Mouse (Mus musculus) heart, postnatal 10 days (tissue): ENCODE results near the gene A630073D07Rik. TPM values are rescaled to one million over a fixed set of nuclear protein-coding genes. Genes with fewer than 3 reads are reported as not detected.
A peak's percentile ranks its signal among the peaks of the same experiment; 100 is the strongest.
"Not testable (repeated sequence)": the region's sequence is repeated elsewhere in the genome, so short reads cannot be mapped to it uniquely, and the experiment has no call there.

Experiments used
- DNase-seq, 2 experiments: peaks; one replicate each; pipeline ENCODE4 v3.0.0; 2021
- intact Hi-C: fragments of 180-260 bp; cut with DNase I; formaldehyde crosslinking; loops from one replicate; pipeline ENCODE4 v1.15.1; 2025
- total RNA-seq, 2 experiments: library from RNA; stranded (reverse); gene quantifications; 2 replicates each; pipeline ENCODE4 v1.2.3; 2021

Gene A630073D07Rik
- not detected for total RNA-seq

GRCm38 (mm10) chr6:132651426-132651825 is at the start of gene A630073D07Rik:
A630073D07Rik (minus strand) TSS chr6:132651526.
- no peak for DNase-seq
- intact Hi-C loops, result no loop called here

- no peak for DNase-seq
- intact Hi-C loops, result no loop called here
These were observed 49.6 kb upstream of the A630073D07Rik start, which contains the start of gene Tas2r121 for GRCm38 (mm10) chr6:132700907-132701306. Tas2r121 (minus strand) TSS chr6:132701007.

- DNase-seq, intact Hi-C loops: not testable (repeated sequence)
These were observed 40.3 kb upstream of the A630073D07Rik start for GRCm38 (mm10) chr6:132691596-132691995.

GRCm38 (mm10) chr6:132656653-132657052 is 5.3 kb upstream of the A630073D07Rik start, which contains the start of gene Tas2r120:
Tas2r120 (plus strand) TSS chr6:132656953.
- no peak for DNase-seq
- intact Hi-C loops, result no loop called here

GRCm38 (mm10) chr6:132649399-132649798 is 1.9 kb downstream of the A630073D07Rik start:
- intact Hi-C loops, result loop anchor here (2.0 to 5.0 kb wide), 2 partner anchors 557 to 1228 kb away; no protein-coding TSS in a partner anchor

DNA sequence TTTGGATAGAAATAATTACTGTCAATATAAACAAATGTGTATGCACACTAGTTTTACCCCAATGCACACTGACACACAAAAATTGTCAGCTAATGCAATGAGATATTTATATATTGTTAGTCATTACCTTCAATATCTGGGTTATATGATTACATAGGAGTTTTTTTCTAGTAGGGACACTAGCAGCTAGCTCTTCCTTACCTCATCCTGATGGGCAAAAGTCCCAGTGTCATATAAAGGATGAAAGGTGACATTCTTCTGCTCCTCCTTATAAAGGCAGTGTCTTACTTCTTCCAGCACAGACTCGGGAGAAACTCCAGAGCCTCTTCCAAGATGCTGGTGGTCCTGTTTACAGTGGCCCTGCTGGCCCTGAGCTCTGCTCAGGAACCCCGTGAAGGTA is 55.7 kb downstream of the A630073D07Rik start, which contains the start of gene Prp2:
Prp2 (plus strand) TSS at position 301 of the 400 bp plus-strand sequence.
- intact Hi-C loops, DNase-seq: not testable (repeated sequence)

More at GRCm38 (mm10) chr6:132649399-132649798, 1.9 kb downstream of the A630073D07Rik start:
- DNase-seq, result peak in 1 of 2 experiments; percentile 5

Other genes starting within 250 kb of the A630073D07Rik start
- not detected for gene Prh1, start 81.7 kb downstream of the A630073D07Rik start, total RNA-seq
- not detected for gene Prp2, start 55.6 kb downstream of the A630073D07Rik start, total RNA-seq
- gene Tas2r120, start 5.4 kb upstream of the A630073D07Rik start, total RNA-seq, result not detected
- not detected for gene Tas2r121, start 49.5 kb upstream of the A630073D07Rik start, total RNA-seq
- gene Tas2r122, start 60.4 kb upstream of the A630073D07Rik start, total RNA-seq, result not detected
- not detected for gene Tas2r115, start 86.5 kb upstream of the A630073D07Rik start, total RNA-seq
- not detected for gene Tas2r124, start 103.2 kb upstream of the A630073D07Rik start, total RNA-seq
- gene Tas2r102, start 110.6 kb upstream of the A630073D07Rik start, total RNA-seq, result not detected
- gene Tas2r136, start 126.6 kb upstream of the A630073D07Rik start, total RNA-seq, result not detected
- gene Tas2r117, start 151.3 kb upstream of the A630073D07Rik start, total RNA-seq, result not detected
- not detected for gene Tas2r123, start 195.6 kb upstream of the A630073D07Rik start, total RNA-seq
- gene Tas2r116, start 203.9 kb upstream of the A630073D07Rik start, total RNA-seq, result not detected
- not detected for gene Tas2r110, start 216.5 kb upstream of the A630073D07Rik start, total RNA-seq
- not detected for gene Tas2r113, start 241.5 kb upstream of the A630073D07Rik start, total RNA-seq